Comparison of ENCODE assay signal across 11 mouse cellular contexts in the genomic region with DNA sequence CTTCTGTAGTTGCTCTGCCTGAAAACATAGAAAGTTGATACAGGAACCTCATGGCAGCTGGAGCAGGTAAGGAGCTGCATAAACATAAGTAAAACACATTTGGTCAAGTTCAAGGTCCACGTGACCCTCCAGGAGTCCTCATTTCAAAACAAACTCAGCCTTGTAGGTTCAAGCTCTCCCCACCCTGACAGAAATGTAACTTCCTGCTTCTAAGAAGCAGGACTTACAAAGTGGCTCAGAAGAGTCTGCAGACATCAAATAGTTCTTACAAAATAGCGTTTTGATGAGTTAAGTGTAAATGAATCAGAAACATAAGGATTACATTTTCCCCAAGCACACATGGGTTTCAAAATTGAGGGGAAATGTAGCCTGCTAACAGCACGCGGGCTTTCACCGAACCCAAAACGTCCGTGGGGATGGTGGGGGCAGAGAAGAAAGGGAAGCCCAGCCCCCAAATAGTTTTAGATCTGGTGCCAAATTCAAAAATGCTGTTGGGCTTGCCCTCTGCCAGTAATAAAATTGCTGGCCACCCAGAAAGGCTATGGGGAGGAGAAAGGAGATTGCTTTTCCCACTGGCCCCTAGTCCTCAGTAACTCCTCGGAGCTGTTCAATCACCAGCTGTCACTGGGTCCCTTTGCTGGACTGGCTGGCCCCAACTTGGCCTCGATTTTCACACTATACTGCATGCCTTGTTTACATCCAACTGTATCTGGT.
A peak's percentile ranks its signal among the peaks of the same experiment; 100 is the strongest.
DNase-seq lines count a peak whose midpoint lies in the region; ATAC-seq lines count a peak whose summit lies in the region.
"Had no signal": no experiment of that assay in that cellular context is flagged by ENCODE, and none has a peak within 500 bp of the region (broad histone marks: within the 10 kb centered on the region; RNA-seq: fewer than 3 reads in every experiment).

No protein-coding gene starts in this region.

- no peak for DNase-seq in heart, adult 11 months
- no peak for DNase-seq in lung, postnatal 14 days
- peak; percentile 69 for DNase-seq in embryonic facial prominence, embryonic 11.5 days (ENCODE audit: low spot score)
- no peak for DNase-seq in gastrocnemius, postnatal 10 days
- DNase-seq: layer of hippocampus, postnatal 36 days; thymus, postnatal 14 days had no signal

- 0 out of 2 replicates have a peak overlapping the region, but pooled peaks have one; percentile 11 for H3K4me2 ChIP-seq in heart, embryonic 14.5 days (ENCODE audit: low read length)
- H3K4me2 ChIP-seq in lung, embryonic 15.5 days: peak overlapping the region; percentile 36
- H3K4me2 ChIP-seq in embryonic facial prominence, embryonic 11.5 days (ENCODE audit: low read depth, low read length): no peak overlapping the region
- peak overlapping the region; percentile 48 for H3K4me2 ChIP-seq in limb, embryonic 13.5 days (replicated peaks)

- H3K27ac ChIP-seq in heart, embryonic 14.5 days (replicated peaks in 1 of 2; ENCODE audit: control insufficient read depth in 1 of 2, insufficient read depth in 1 of 2, low read depth in 2 of 2, low read length in 2 of 2): no peak overlapping the region
- peak overlapping the region; percentile 57 for H3K27ac ChIP-seq in lung, embryonic 15.5 days
- H3K27ac ChIP-seq in embryonic facial prominence, embryonic 11.5 days (replicated peaks; ENCODE audit: low read depth, low read length): 0 out of 2 replicates have a peak overlapping the region, but pooled peaks have one; percentile 38
- no peak overlapping the region for H3K27ac ChIP-seq in limb, embryonic 13.5 days

- H3K4me1 ChIP-seq in heart, embryonic 14.5 days (ENCODE audit: control insufficient read depth in 2 of 2, insufficient read depth in 2 of 2, low read length in 2 of 2): peaks cover 4 to 9% of the 10 kb centered on the region in 2 experiments; a peak in 3 of 4 replicates
- peaks cover 15% of the 10 kb centered on the region for H3K4me1 ChIP-seq in lung, embryonic 15.5 days
- no peaks in the 10 kb centered on the region; the same call in 1 of the 2 replicates for H3K4me1 ChIP-seq in embryonic facial prominence, embryonic 11.5 days (ENCODE audit: control insufficient read depth, insufficient read depth, low read length)
- peaks cover 23% of the 10 kb centered on the region for H3K4me1 ChIP-seq in limb, embryonic 13.5 days

- WGBS in heart, embryonic 14.5 days: 48% methylated on average over 9 of the region's 9 CpGs
- WGBS in lung, embryonic 15.5 days: 18% methylated on average over 9 of the region's 9 CpGs
- 21% methylated on average over 9 of the region's 9 CpGs for WGBS in embryonic facial prominence, embryonic 11.5 days
- WGBS in limb, embryonic 13.5 days: 7% methylated on average over 9 of the region's 9 CpGs

- H3K27me3 ChIP-seq in heart, embryonic 14.5 days (ENCODE audit: control insufficient read depth, insufficient read depth, low read length): no peaks in the 10 kb centered on the region
- no peaks in the 10 kb centered on the region for H3K27me3 ChIP-seq in lung, embryonic 15.5 days
- no peaks in the 10 kb centered on the region for H3K27me3 ChIP-seq in embryonic facial prominence, embryonic 11.5 days (ENCODE audit: control insufficient read depth, insufficient read depth, low read length)
- no peaks in the 10 kb centered on the region for H3K27me3 ChIP-seq in limb, embryonic 13.5 days

- no peak for ATAC-seq in heart, embryonic 14.5 days (ENCODE audit: insufficient number of reproducible peaks, insufficient read depth, low FRiP score, low read depth)
- ATAC-seq in lung, embryonic 15.5 days (ENCODE audit: borderline replicate concordance, extremely low read depth, low FRiP score, low TSS enrichment): peak; percentile 95
- peak; percentile 70 for ATAC-seq in embryonic facial prominence, embryonic 11.5 days (replicated peaks; ENCODE audit: insufficient number of reproducible peaks, low FRiP score, low TSS enrichment, low read depth)
- ATAC-seq in limb, embryonic 13.5 days (ENCODE audit: low FRiP score, low read depth): 0 out of 2 replicates have a peak, but pooled peaks have one; percentile 64
- no peak for ATAC-seq in activated CD4-positive, CD25-positive, alpha-beta regulatory T cell, adult 4 months
- ATAC-seq: CD4-positive, CD25-positive, alpha-beta regulatory T cell, adult 4 months had no signal

- no peak overlapping the region for H3K9ac ChIP-seq in heart, embryonic 14.5 days (ENCODE audit: low read length)
- no peak overlapping the region for H3K9ac ChIP-seq in lung, embryonic 15.5 days
- no peak overlapping the region for H3K9ac ChIP-seq in embryonic facial prominence, embryonic 11.5 days (replicated peaks; ENCODE audit: low read length)
- H3K9ac ChIP-seq in limb, embryonic 13.5 days: no peak overlapping the region

- H3K36me3 ChIP-seq in heart, embryonic 14.5 days (ENCODE audit: control insufficient read depth, insufficient read depth, low read length): no peaks in the 10 kb centered on the region
- H3K36me3 ChIP-seq in lung, embryonic 15.5 days: no peaks in the 10 kb centered on the region
- no peaks in the 10 kb centered on the region for H3K36me3 ChIP-seq in embryonic facial prominence, embryonic 11.5 days (replicated peaks; ENCODE audit: control insufficient read depth, insufficient read depth, low read depth, low read length)
- no peaks in the 10 kb centered on the region for H3K36me3 ChIP-seq in limb, embryonic 13.5 days

- no peak overlapping the region for H3K4me3 ChIP-seq in heart, embryonic 14.5 days (ENCODE audit: control insufficient read depth in 1 of 2, insufficient read depth in 1 of 2, low read depth in 1 of 2, low read length in 2 of 2)
- H3K4me3 ChIP-seq in lung, embryonic 15.5 days: no peak overlapping the region
- no peak overlapping the region for H3K4me3 ChIP-seq in embryonic facial prominence, embryonic 11.5 days (ENCODE audit: low read depth, low read length)
- H3K4me3 ChIP-seq in limb, embryonic 13.5 days: no peak overlapping the region

- no peaks in the 10 kb centered on the region for H3K9me3 ChIP-seq in heart, embryonic 14.5 days (ENCODE audit: control insufficient read depth, low read length)
- no peaks in the 10 kb centered on the region for H3K9me3 ChIP-seq in lung, embryonic 15.5 days
- no peaks in the 10 kb centered on the region for H3K9me3 ChIP-seq in embryonic facial prominence, embryonic 11.5 days (replicated peaks; ENCODE audit: control insufficient read depth, low read length)
- H3K9me3 ChIP-seq in limb, embryonic 13.5 days: no peaks in the 10 kb centered on the region

Comparison
In these comparisons a context has a peak if more than half of its experiments do, and no peak if none do; other contexts are left out.
1. ATAC-seq: peak in lung, embryonic 15.5 days (single experiment), embryonic facial prominence, embryonic 11.5 days (single experiment) and limb, embryonic 13.5 days (single experiment); none in heart, embryonic 14.5 days (single experiment) and activated CD4-positive, CD25-positive, alpha-beta regulatory T cell, adult 4 months (single experiment).
2. H3K27ac ChIP-seq: peak in lung, embryonic 15.5 days (single experiment) and embryonic facial prominence, embryonic 11.5 days (single experiment); none in heart, embryonic 14.5 days (0 of 2) and limb, embryonic 13.5 days (single experiment).